25 mouse cellular contexts compared by ENCODE assay signal in the genomic region with DNA sequence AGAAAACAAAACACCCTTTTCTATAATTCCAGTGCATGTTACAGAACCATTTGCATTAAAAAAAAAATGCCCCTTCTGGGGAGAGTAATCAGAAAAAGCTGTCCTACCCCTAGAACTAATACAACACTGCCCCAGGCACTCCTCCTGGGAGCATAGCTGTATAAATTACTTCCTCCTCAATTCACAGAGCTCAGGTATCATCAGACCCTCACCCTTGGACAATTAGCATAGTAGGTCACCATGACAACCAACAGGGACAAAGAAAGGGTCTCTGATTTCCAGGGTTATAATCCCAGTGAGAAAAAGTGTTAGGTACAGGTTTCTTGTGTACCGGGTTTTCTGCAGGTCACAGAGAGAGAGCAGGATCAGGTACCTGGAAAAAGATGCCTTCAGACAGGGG.
DNase-seq lines count a peak whose midpoint lies in the region; ATAC-seq lines count a peak whose summit lies in the region.
"Had no signal": no experiment of that assay in that cellular context is flagged by ENCODE, and none has a peak within 500 bp of the region (broad histone marks: within the 10 kb centered on the region; RNA-seq: fewer than 3 reads in every experiment).

No protein-coding gene starts in this region.

- 46% methylated on average over 1 of the region's 1 CpGs for WGBS in midbrain, embryonic 14.5 days
- 47% methylated on average over 1 of the region's 1 CpGs for WGBS in midbrain, embryonic 13.5 days
- WGBS in embryonic facial prominence, embryonic 10.5 days = 33% methylated on average over 1 of the region's 1 CpGs

- no peak overlapping the region for H3K9ac ChIP-seq in midbrain, embryonic 14.5 days (replicated peaks; ENCODE audit: low read length)
- H3K9ac ChIP-seq in midbrain, embryonic 13.5 days (replicated peaks) = no peak overlapping the region
- H3K9ac ChIP-seq: heart, embryonic 12.5 days; hindbrain, embryonic 13.5 days; neural tube, embryonic 12.5 days had no signal

- H3K4me2 ChIP-seq in midbrain, embryonic 14.5 days (ENCODE audit: low read length) = no peak overlapping the region
- H3K4me2 ChIP-seq in midbrain, embryonic 13.5 days (replicated peaks) = no peak overlapping the region
- H3K4me2 ChIP-seq: heart, embryonic 12.5 days; hindbrain, embryonic 13.5 days; midbrain, embryonic 11.5 days; neural tube, embryonic 12.5 days had no signal

- no peaks in the 10 kb centered on the region for H3K27me3 ChIP-seq in midbrain, embryonic 14.5 days (ENCODE audit: control insufficient read depth, insufficient read depth, low read length)
- H3K27me3 ChIP-seq in midbrain, embryonic 13.5 days = no peaks in the 10 kb centered on the region
- H3K27me3 ChIP-seq in embryonic facial prominence, embryonic 10.5 days (replicated peaks; ENCODE audit: low read depth, poor library complexity, severe bottlenecking) = no peaks in the 10 kb centered on the region
- H3K27me3 ChIP-seq: heart, embryonic 12.5 days; hindbrain, embryonic 13.5 days; neural tube, embryonic 12.5 days had no signal

- peak; percentile 11 for DNase-seq in midbrain, embryonic 14.5 days
- DNase-seq in embryonic facial prominence, embryonic 10.5 days (ENCODE audit: low spot score) = peak; percentile 52
- DNase-seq in hindlimb bud, embryonic 11.5 days (ENCODE audit: extremely low spot score, low read depth, low spot score) = peak; percentile 33
- no peak for DNase-seq in spleen, postnatal 10 days (ENCODE audit: low spot score in 2 of 2)
- DNase-seq in right cerebral cortex, postnatal 4 days = no peak
- DNase-seq in adrenal gland, postnatal 4 days (ENCODE audit: low spot score in 2 of 2) = no peak
- DNase-seq: adrenal gland, postnatal 14 days; cerebellum, adult 8-10 months; cerebellum, postnatal 36 days; gastrocnemius, postnatal 14 days; heart, adult 11 months; heart, postnatal 10 days; kidney, adult 18-20 months; layer of hippocampus, adult 9-11 months; left cerebral cortex, postnatal 4 days; thymus, adult 18-20 months; thymus, postnatal 36 days had no signal

- no peak for ATAC-seq in midbrain, embryonic 14.5 days (ENCODE audit: low FRiP score, low TSS enrichment)
- no peak for ATAC-seq in midbrain, embryonic 13.5 days
- ATAC-seq: inflammation-experienced regulatory T-cells, adult 6 months had no signal

- H3K36me3 ChIP-seq in midbrain, embryonic 14.5 days (ENCODE audit: control insufficient read depth, insufficient read depth, low read length) = no peaks in the 10 kb centered on the region
- no peaks in the 10 kb centered on the region for H3K36me3 ChIP-seq in midbrain, embryonic 13.5 days
- no peaks in the 10 kb centered on the region for H3K36me3 ChIP-seq in embryonic facial prominence, embryonic 10.5 days (replicated peaks)
- H3K36me3 ChIP-seq: heart, embryonic 12.5 days; hindbrain, embryonic 13.5 days; neural tube, embryonic 12.5 days had no signal

- no peak overlapping the region for H3K4me3 ChIP-seq in midbrain, embryonic 14.5 days (replicated peaks; ENCODE audit: low read depth, low read length)
- no peak overlapping the region for H3K4me3 ChIP-seq in midbrain, embryonic 13.5 days (replicated peaks)
- no peak overlapping the region for H3K4me3 ChIP-seq in embryonic facial prominence, embryonic 10.5 days
- H3K4me3 ChIP-seq: heart, embryonic 12.5 days; hindbrain, embryonic 13.5 days; neural tube, embryonic 12.5 days had no signal

- H3K27ac ChIP-seq in midbrain, embryonic 14.5 days (replicated peaks; ENCODE audit: low read depth, low read length) = no peak overlapping the region
- H3K27ac ChIP-seq in midbrain, embryonic 13.5 days = no peak overlapping the region
- peak overlapping the region; percentile 35; the same call in 1 of the 2 replicates for H3K27ac ChIP-seq in embryonic facial prominence, embryonic 10.5 days (replicated peaks)
- H3K27ac ChIP-seq: hindbrain, embryonic 13.5 days; kidney, postnatal 0 days; macrophage; neural tube, embryonic 12.5 days had no signal

- H3K4me1 ChIP-seq in midbrain, embryonic 14.5 days (ENCODE audit: control insufficient read depth, insufficient read depth, low read length) = no peaks in the 10 kb centered on the region
- 0 out of 2 replicates have a peak, but pooled peaks cover 4% of the 10 kb centered on the region for H3K4me1 ChIP-seq in midbrain, embryonic 13.5 days (replicated peaks)
- peaks cover 12% of the 10 kb centered on the region for H3K4me1 ChIP-seq in embryonic facial prominence, embryonic 10.5 days
- H3K4me1 ChIP-seq: heart, embryonic 12.5 days; neural tube, embryonic 12.5 days had no signal

- no peaks in the 10 kb centered on the region for H3K9me3 ChIP-seq in midbrain, embryonic 14.5 days (ENCODE audit: control insufficient read depth, low read length)
- no peaks in the 10 kb centered on the region for H3K9me3 ChIP-seq in midbrain, embryonic 13.5 days
- H3K9me3 ChIP-seq in embryonic facial prominence, embryonic 10.5 days = no peaks in the 10 kb centered on the region
- H3K9me3 ChIP-seq: heart, embryonic 12.5 days; hindbrain, embryonic 13.5 days; neural tube, embryonic 12.5 days had no signal

Comparison
In these comparisons a context has a peak if more than half of its experiments do, and no peak if none do; other contexts are left out.
1. DNase-seq: peak in midbrain, embryonic 14.5 days (single experiment), embryonic facial prominence, embryonic 10.5 days (single experiment) and hindlimb bud, embryonic 11.5 days (single experiment); none in spleen, postnatal 10 days (0 of 2), right cerebral cortex, postnatal 4 days (single experiment) and adrenal gland, postnatal 4 days (0 of 2).